Mouse (Mus musculus) ES-E14 (cell line): ENCODE measurements around the gene Eif4g3. TPM values are rescaled to one million over a fixed set of nuclear protein-coding genes. Genes with fewer than 3 reads are reported as not detected.

Experiments
- DNase-seq: peaks from one replicate; pipeline ENCODE4 v3.0.0-alpha.2; 2013; ENCODE audit warnings: low read depth, low spot score
- H3K27ac ChIP-seq: 2 replicates; pipeline ENCODE4 v1.5.1; 2012; ENCODE audit warnings: low read depth, mild to moderate bottlenecking, low read length, moderate library complexity, mixed read lengths; ENCODE audit not compliant: poor library complexity, insufficient read depth, severe bottlenecking
- H3K36me3 ChIP-seq: 2 replicates; pipeline ENCODE4 v1.6.1; 2012; ENCODE audit warnings: mild to moderate bottlenecking, low read length, moderate library complexity, mixed read lengths; ENCODE audit not compliant: control insufficient read depth, poor library complexity, insufficient read depth, severe bottlenecking
- H3K4me1 ChIP-seq, 2 experiments: fragments of 150-350 bp in 1 of 2; sonication (generic) in 1 of 2; 2 replicates each; pipeline ENCODE4 v1.6.1; 2012; ENCODE audit warnings: low read length in 2 of 2, mild to moderate bottlenecking in 1 of 2, mixed read lengths in 1 of 2; ENCODE audit not compliant: control insufficient read depth in 2 of 2, insufficient read depth in 2 of 2, poor library complexity in 1 of 2
- H3K4me3 ChIP-seq, 2 experiments: fragments of 150-350 bp in 1 of 2; sonication (generic) in 1 of 2; 2 replicates each; pipeline ENCODE4 v1.5.1; 2012; ENCODE audit warnings: low read length in 2 of 2, low read depth in 1 of 2, mild to moderate bottlenecking in 1 of 2, mixed read lengths in 1 of 2; ENCODE audit not compliant: insufficient read depth in 1 of 2, poor library complexity in 1 of 2, severe bottlenecking in 1 of 2
- H3K9ac ChIP-seq: 2 replicates; pipeline ENCODE4 v1.6.1; 2012; ENCODE audit warnings: low read depth, mild to moderate bottlenecking, low read length, mixed read lengths; ENCODE audit not compliant: poor library complexity, insufficient read depth, severe bottlenecking
- H3K9me3 ChIP-seq: fragments of 150-350 bp; sonication (generic); 2 replicates; pipeline ENCODE4 v1.6.1; 2012; ENCODE audit warnings: low read depth, mild to moderate bottlenecking, low read length; ENCODE audit not compliant: control insufficient read depth, insufficient read depth
- CHD2 ChIP-seq: IDR thresholded peaks from 2 replicates; pipeline ENCODE4 v1.6.1; 2014; ENCODE audit warnings: mild to moderate bottlenecking, low read depth, low read length, inconsistent platforms
- HCFC1 ChIP-seq: IDR thresholded peaks from 2 replicates; pipeline ENCODE4 v1.6.1; 2012; ENCODE audit warnings: low read length, inconsistent platforms, borderline replicate concordance; ENCODE audit not compliant: insufficient read depth
- MAFK ChIP-seq: IDR thresholded peaks from 2 replicates; pipeline ENCODE4 v1.6.1; 2014; ENCODE audit warnings: mild to moderate bottlenecking, low read depth, low read length, inconsistent platforms; ENCODE audit not compliant: insufficient read depth
- ZC3H11A ChIP-seq: IDR thresholded peaks from 2 replicates; pipeline ENCODE4 v1.6.1; 2012; ENCODE audit warnings: low read depth, mild to moderate bottlenecking, inconsistent platforms, low read length, borderline replicate concordance
- ZNF384 ChIP-seq: IDR thresholded peaks from 2 replicates; pipeline ENCODE4 v1.6.1; 2012; ENCODE audit warnings: low read depth, low read length, inconsistent platforms
- in situ Hi-C, 2 experiments: fragments of 600-800 bp; cut with MboI; formaldehyde crosslinking; loops; one replicate each; pipeline ENCODE4 v1.15.1; 2025; ENCODE audit warnings: low sequenced_read_pairs in 2 of 2, inconsistent platforms in 1 of 2; ENCODE audit not compliant: unreplicated experiment in 2 of 2
- total RNA-seq: library from RNA; depleted of rRNA; stranded (reverse); fragments of 300-350 nt; gene quantifications from 2 replicates; pipeline ENCODE4 v1.2.3, GENCODE M21; 2012

The Eif4g3 gene
- total RNA-seq, 1 experiment: 18.7 TPM

GRCm38 (mm10) chr4:138006951-138007613 lies 14.3 kb downstream of the Eif4g3 start:
- DNase-seq: no peak
- TF ChIP-seq HCFC1 (no peak), CHD2 (no peak), MAFK (no peak), ZC3H11A (no peak), ZNF384 (no peak)
- in situ Hi-C loops: no loop called here
- no peak overlapping the region for H3K9ac ChIP-seq
- no peak overlapping the region for H3K4me3 ChIP-seq
- no peak overlapping the region for H3K27ac ChIP-seq
- H3K4me1 ChIP-seq: peaks cover 3 to 10% of the 10 kb centered on the region in 2 experiments; a peak in 1 of 4 replicates
- H3K9me3 ChIP-seq: no peaks in the 10 kb centered on the region
- peaks cover 3% of the 10 kb centered on the region; the same call in 1 of the 2 replicates for H3K36me3 ChIP-seq

DNA sequence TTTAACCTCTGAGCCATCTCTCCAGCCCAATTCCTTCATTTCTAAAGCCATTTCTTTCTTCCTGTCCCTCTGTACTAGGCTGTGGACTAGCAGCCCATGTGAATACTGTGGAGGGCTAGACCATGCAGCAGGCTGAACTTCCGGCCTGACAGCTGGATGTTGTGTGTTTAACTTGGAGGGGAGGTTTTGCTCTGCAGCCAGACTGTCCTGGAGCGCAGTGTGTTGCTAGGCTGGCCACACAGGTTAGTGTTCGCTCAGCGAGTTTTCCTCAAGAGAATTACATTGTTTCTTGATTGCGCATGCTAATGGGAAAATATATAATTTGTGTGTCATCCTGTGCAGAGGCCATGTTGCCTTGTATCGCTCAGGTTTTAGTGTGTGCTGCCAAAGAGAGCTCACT lies 15.8 kb downstream of the Eif4g3 start:
- Histone ChIP-seq H3K27ac (no peak overlapping the region), H3K9ac (no peak overlapping the region), H3K4me1 (peaks cover 3 to 8% of the 10 kb centered on the region in 2 experiments; a peak in 1 of 4 replicates), H3K9me3 (no peaks in the 10 kb centered on the region), H3K4me3 (no peak overlapping the region), H3K36me3 (peaks cover 5% of the 10 kb centered on the region; the same call in 1 of the 2 replicates)
- DNase-seq: no peak
- no peak for TF ChIP-seq HCFC1
- in situ Hi-C loops: no loop called here

DNA sequence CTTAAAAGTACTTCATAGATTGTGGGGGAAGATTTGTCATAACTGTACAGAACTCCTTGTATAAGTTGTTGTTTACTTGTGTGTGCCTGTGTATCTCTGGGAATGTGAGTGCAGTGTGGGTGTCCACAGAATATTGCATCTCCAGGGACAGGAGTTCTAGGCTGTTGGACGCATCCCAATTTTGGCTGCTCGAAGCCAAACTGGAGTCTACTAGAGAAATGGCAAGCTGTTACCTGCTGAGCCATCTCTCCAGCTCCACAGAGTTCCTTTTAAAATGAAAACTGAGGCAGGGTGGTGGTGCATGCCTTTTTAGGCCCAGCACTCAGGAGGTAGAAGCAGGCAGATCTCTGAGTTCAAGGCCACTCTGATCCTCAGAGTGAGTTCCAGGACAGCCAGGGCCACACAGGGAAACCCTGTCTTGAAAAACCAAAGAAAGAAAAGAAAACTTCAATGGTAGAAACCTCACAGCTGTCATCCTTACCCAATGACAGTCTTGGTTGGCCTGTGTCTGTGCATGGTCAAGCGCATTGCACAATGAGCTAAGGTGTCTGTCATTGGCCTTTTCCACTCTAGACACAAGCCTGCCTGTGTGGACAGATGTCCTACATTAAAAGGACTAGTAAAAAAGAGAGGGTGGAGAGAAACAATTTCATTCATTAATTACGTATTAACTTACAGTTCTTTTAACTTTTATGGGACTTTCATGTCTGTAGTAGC lies 17.1 kb downstream of the Eif4g3 start:
- no peak for TF ChIP-seq ZNF384
- TF ChIP-seq HCFC1: no peak
- no peak for TF ChIP-seq ZC3H11A
- TF ChIP-seq CHD2: no peak
- no peak for TF ChIP-seq MAFK
- Histone ChIP-seq H3K9ac (no peak overlapping the region), H3K9me3 (no peaks in the 10 kb centered on the region), H3K36me3 (peaks cover 15% of the 10 kb centered on the region; the same call in 1 of the 2 replicates), H3K4me3 (no peak overlapping the region), H3K27ac (no peak overlapping the region), H3K4me1 (peaks cover 3 to 6% of the 10 kb centered on the region in 2 experiments; a peak in 1 of 4 replicates)
- in situ Hi-C loops: no loop called here
- DNase-seq: no peak

DNA sequence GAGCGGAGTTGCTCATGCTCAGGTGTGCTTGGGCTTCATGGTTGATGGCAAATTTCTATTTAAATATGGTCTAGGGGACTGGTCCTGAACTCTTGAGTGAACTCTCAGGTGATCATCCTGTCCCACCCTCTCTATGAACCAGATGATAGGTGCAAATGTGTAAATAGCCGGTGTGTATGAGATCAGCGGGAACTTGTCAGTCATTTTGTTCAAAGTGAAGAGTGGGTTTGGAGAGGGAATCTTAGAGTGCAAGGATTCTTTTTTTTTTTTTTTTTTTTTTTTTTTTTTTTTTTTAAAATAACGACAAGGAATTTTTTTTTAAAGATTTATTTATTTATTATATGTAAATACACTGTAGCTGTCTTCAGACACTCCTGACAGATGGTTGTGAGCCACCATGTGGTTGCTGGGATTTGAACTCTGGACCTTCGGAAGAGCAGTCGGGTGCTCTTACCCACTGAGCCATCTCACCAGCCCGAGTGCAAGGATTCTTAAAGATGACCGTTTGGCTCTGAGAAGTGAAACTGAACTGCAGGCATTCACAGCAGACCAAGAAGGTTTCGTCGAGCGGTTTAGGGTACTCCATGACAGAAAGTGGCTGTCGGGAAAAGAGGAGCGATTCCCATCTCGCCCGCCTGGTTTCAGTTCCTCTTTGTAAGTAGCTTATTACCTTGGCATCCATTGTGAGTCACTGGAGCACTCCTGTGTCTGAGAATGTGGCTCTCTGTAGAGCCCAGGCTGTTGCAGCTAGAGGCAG lies 21.1 kb downstream of the Eif4g3 start:
- DNase-seq: no peak
- Histone ChIP-seq H3K27ac (no peak overlapping the region), H3K4me3 (no peak overlapping the region), H3K9me3 (no peaks in the 10 kb centered on the region), H3K9ac (no peak overlapping the region), H3K4me1 (peaks cover 0 to 4% of the 10 kb centered on the region in 2 experiments; a peak in 1 of 4 replicates), H3K36me3 (peaks cover 16% of the 10 kb centered on the region; the same call in 1 of the 2 replicates)
- TF ChIP-seq HCFC1 (no peak), ZNF384 (0 out of 2 replicates have a peak, but pooled peaks have one; percentile 45)
- in situ Hi-C loops: no loop called here
